Mouse (Mus musculus) testis, adult 2 months (tissue): ENCODE data around the gene Naglu.

Experiments used
- CTCF ChIP-seq: fragments of 200-500 bp; IDR thresholded peaks from 2 replicates; pipeline ENCODE4 v1.5.1; 2012; ENCODE audit warnings: low read depth, mild to moderate bottlenecking, inconsistent platforms, low read length, moderate library complexity; ENCODE audit not compliant: control insufficient read depth, insufficient read depth, insufficient replicate concordance
- POLR2A ChIP-seq: fragments of 200-500 bp; IDR thresholded peaks from 2 replicates; pipeline ENCODE4 v1.6.1; 2012; ENCODE audit warnings: low read depth, mild to moderate bottlenecking, inconsistent platforms, low read length, moderate library complexity; ENCODE audit not compliant: control insufficient read depth

DNA sequence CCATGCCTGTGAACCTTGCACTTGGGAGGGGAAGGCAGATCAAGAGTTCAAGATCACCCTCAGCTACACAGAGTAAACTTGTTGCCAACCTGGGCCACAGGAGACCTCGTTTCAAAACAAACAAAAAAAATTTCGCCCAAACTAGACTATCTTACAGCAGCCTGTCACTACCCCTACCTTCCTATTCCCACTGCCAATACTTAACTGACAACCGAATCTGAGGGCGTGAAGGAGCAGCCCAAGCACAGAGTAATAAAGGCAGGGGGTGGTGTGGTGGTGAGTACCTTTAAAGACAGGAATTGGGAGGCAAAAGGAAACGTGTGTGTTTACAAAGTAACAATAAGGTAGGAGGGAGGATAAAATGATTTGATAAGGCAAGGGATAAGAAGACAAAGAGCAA, 40.9 kb downstream of the Naglu start:
- no peak for TF ChIP-seq POLR2A
- TF ChIP-seq CTCF, result no peak
